In the genomic region with DNA sequence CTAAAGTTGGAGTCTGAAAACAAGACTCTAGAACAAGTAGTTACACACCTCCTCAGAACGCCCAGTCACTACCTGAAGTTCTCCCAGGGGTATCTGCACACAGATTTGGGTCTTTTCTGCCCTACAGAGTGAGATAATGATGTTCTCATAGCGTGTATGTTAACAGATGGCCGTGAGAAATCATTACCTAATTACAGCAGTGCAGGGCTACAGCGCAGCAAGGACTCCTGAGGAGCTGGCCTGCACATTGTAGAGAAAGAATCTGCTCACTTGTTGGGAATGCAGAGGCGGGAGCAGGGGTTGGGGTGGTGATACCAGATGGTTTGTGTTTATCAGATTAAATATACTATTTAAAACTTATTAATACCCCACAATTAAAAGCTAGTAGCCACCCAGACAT, we compare ENCODE assay signal across 8 mouse cellular contexts. TPM values are rescaled to one million over a fixed set of nuclear protein-coding genes. Genes with fewer than 3 reads are reported as not detected.
DNase-seq lines count a peak whose midpoint lies in the region; TF ChIP-seq lines count a peak whose summit lies in the region.

No protein-coding gene starts in this region.

- intact Hi-C loops in left cerebral cortex, postnatal 14 days (cut with DNase I), result no loop called here

- TF ChIP-seq CTCF in testis, adult 2 months (IDR thresholded peaks at IDR 0.05; ENCODE audit: control insufficient read depth, insufficient read depth, insufficient replicate concordance, low read depth, low read length), result no peak

- no peaks in the 10 kb centered on the region for H3K4me1 ChIP-seq in testis, adult 2 months (ENCODE audit: control insufficient read depth, insufficient read depth, low read length)

- H3K27me3 ChIP-seq in testis, adult 2 months (ENCODE audit: control insufficient read depth, insufficient read depth, low read length), result no peaks in the 10 kb centered on the region

- no peak overlapping the region for H3K4me3 ChIP-seq in testis, adult 2 months (ENCODE audit: control insufficient read depth, low read depth, low read length)

- peak overlapping the region; percentile 83 for H3K27ac ChIP-seq in testis, adult 2 months (ENCODE audit: control insufficient read depth, insufficient read depth, low read depth, low read length)

- no peaks in the 10 kb centered on the region for H3K36me3 ChIP-seq in testis, adult 2 months (ENCODE audit: control insufficient read depth, insufficient read depth, low read length)

- TF ChIP-seq POLR2A in testis, adult 2 months (IDR thresholded peaks at IDR 0.05; ENCODE audit: control insufficient read depth, low read depth, low read length), result no peak

- DNase-seq in heart, adult 11 months, result peak; percentile 96
- DNase-seq in heart, adult 9 months (ENCODE audit: low spot score in 2 of 2), result no peak
- DNase-seq in testis, postnatal 10 days (ENCODE audit: low spot score), result no peak
- DNase-seq in layer of hippocampus, adult 9-11 months, result peak; percentile 66
- no peak for DNase-seq in spleen, adult 18-20 months
- DNase-seq in left cerebral cortex, postnatal 14 days (ENCODE audit: low spot score in 2 of 2), result no peak
- DNase-seq in adrenal gland, adult 8-10 months, result no peak

RNA-seq across cellular contexts. Expression of a gene that starts 12.6 kb away (rescaled TPM):
- 0.45 and 0.62 TPM in 2 replicates for polyA plus RNA-seq in testis, adult 2 months (2012; rRNA removed)
- total RNA-seq in left cerebral cortex, postnatal 14 days (2021), result 1 to 10 TPM; 1.3 to 2.4 TPM
- total RNA-seq in adrenal gland, adult 8-10 months (2022), result 1 to 10 TPM; 1.5 to 2.2 (median 1.7) TPM

RNA-seq across cellular contexts. Expression of a gene that starts 24.1 kb away (rescaled TPM):
- polyA plus RNA-seq in testis, adult 2 months (2012; rRNA removed), result 0.42 and 0.96 TPM in 2 replicates
- total RNA-seq in left cerebral cortex, postnatal 14 days (2021), result 1 to 10 TPM; 2.0 to 2.4 TPM
- 10 to 100 TPM in 1 of 4 experiments, 1 to 10 TPM in 3; 6.0 to 10.1 (median 7.9) TPM for total RNA-seq in adrenal gland, adult 8-10 months (2022)

RNA-seq across cellular contexts. Expression of a gene that starts 59.5 kb away (rescaled TPM):
- polyA plus RNA-seq in testis, adult 2 months (2012; rRNA removed), result 11.6 and 12.2 TPM in 2 replicates
- total RNA-seq in left cerebral cortex, postnatal 14 days (2021), result 10 to 100 TPM; 12.8 to 14.2 TPM
- total RNA-seq in adrenal gland, adult 8-10 months (2022), result 10 to 100 TPM; 38.1 to 43.5 (median 39.4) TPM

Comparison
In these comparisons a context has a peak if more than half of its experiments do, and no peak if none do; other contexts are left out.
1. DNase-seq: peak in heart, adult 11 months (single experiment) and layer of hippocampus, adult 9-11 months (single experiment); none in heart, adult 9 months (0 of 2), testis, postnatal 10 days (single experiment), spleen, adult 18-20 months (0 of 2), left cerebral cortex, postnatal 14 days (0 of 2) and adrenal gland, adult 8-10 months (single experiment).